Mouse (Mus musculus) brain, embryonic 14.5 days (tissue): ENCODE results near the gene Tmem151b. TPM values are rescaled to one million over a fixed set of nuclear protein-coding genes. Genes with fewer than 3 reads are reported as not detected.

ENCODE experiments used
- DNase-seq: peaks from one replicate; pipeline ENCODE4 v3.0.0-alpha.2; 2011; ENCODE audit warnings: low read depth
- CTCF ChIP-seq: fragments of 200-500 bp; IDR thresholded peaks from 2 replicates; pipeline ENCODE4 v1.5.1; 2012; ENCODE audit warnings: inconsistent platforms, mild to moderate bottlenecking, moderate library complexity, borderline replicate concordance; ENCODE audit not compliant: insufficient read depth, insufficient read length; ENCODE audit errors: extremely low read depth
- POLR2A ChIP-seq: fragments of 200-500 bp; IDR thresholded peaks from 2 replicates; pipeline ENCODE4 v1.6.1; 2012; ENCODE audit warnings: mild to moderate bottlenecking, inconsistent platforms, borderline replicate concordance; ENCODE audit not compliant: poor library complexity, insufficient read depth, insufficient read length, severe bottlenecking; ENCODE audit errors: extremely low read depth
- polyA plus RNA-seq: library from polyadenylated mRNA; depleted of rRNA; stranded (reverse); fragments of >200 nt; gene quantifications from 2 replicates; pipeline ENCODE4 v1.2.3, GENCODE M21; 2012

The Tmem151b gene
- polyA plus RNA-seq, 1 experiment = 46.5 TPM

DNA sequence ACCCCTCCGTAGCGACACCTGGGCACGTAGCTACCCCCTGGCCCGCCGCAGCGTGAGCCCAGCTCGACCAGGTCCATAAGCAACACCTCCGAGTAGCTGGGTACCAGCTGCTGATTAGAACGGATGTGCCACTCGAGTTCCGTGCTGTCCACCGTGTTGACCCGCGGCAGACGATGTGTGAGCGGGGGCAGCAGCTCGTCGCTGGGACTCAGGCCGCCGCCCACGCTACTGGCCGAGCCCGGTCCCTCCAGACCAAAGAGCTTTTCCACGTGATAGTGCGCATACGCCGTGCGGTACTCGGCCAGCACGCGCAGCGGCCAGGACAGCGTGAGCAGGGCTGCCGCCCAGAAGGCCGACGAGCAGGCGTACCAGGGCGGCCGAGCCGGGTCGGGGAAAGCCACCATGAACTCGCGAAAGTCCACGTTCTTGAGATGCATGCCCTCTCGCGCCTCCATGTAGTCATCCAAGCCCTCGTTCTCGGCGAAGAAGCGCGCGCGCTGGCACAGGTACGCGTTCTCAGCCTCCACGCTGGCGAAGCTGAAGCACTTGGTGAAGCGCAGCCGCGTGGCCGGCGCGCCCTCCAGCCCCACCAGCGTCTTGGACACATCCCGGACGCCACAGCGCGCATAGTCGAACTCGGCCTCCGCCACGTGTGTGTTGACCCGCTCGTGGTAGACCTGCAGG, 4.1 kb downstream of the Tmem151b start:
- DNase-seq = no peak
- TF ChIP-seq CTCF = no peak
- no peak for TF ChIP-seq POLR2A

DNA sequence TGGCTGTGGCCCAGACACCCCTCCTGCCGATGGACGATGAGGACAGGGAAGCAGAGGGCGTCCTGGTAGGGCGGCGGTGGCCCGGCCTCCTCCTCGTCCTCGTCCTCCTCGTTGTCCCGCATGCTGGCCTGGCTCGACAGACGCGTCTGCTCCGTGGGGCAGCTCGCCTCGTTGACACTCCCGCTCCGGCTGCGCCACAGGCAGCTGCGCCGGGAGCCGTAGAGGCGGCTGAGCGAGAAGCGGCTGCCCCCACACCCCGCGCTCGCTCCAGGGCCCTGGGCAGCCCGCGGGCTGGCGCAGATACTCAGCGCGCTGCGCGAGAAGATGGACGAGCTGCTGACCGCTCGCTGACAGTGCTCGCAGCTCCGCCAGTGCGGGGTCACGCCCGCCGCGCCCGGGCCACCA, 4.6 kb downstream of the Tmem151b start:
- TF ChIP-seq POLR2A (no peak), CTCF (no peak)
- DNase-seq = no peak

DNA sequence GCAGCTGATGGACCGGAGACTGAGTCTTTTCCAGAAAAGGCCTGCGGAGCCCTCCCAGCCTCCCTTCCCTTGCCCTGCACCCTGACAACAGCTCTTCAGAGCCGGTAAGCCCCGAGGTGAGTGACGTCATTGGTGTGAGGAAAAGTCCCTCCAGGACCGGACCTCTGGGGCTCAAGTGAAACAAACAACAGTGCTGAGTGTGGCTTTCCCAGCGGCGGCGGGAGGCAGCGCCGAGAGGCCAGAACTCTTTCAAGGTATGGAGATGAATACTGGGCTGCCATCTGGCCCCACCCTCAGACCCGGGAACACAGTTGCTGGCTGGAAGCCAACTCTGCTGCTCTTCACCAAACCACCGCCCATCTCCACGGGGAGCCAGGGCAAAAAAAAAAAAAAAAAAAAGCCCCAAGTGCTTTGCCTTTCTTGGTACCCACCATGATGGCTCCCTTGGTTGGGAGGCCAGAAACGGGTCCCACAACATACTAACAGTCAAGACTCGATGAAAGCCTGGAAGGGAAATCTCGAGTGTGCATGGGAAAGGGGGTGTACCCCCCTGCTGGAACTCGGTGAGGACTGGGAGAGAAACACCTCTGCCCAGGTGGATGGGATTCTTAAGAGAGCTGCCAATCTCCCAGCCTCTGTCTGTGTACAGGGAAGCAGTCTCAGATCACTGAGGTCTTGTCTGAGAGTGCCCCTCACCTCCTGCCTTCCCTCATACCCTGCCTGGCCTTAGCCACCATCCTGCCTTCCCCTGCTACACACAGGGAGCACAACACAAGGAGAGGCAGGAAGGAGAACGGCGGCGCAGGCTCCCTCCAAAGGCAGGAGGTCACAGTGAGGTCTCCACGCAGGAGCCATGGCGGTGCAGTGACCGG, 5.2 kb downstream of the Tmem151b start:
- DNase-seq = peak; percentile 73
- TF ChIP-seq CTCF (no peak), POLR2A (no peak)

DNA sequence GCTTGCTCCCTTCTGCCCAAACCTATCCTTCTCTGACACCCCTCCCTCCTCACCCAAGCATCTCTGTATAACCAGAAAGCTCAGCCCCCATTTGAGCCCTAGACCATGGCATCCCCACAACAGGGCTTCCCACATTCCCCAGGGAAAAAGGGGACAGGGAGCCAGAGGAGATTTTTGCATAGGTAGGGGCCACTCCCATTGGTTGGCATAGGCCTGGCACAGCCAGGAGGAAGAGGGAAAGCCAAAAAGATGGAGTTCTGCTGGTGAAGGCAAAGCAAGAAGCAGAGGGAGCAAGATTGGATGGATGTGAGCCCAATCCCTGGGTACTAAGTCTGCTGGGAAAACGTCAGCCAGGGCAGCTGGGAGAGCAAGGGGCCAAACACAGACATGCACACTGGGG, 6.4 kb downstream of the Tmem151b start:
- no peak for DNase-seq
- TF ChIP-seq POLR2A = no peak
- TF ChIP-seq CTCF = no peak

GRCm38 (mm10) chr17:45542705-45543104, 6.8 kb downstream of the Tmem151b start:
- TF ChIP-seq CTCF (no peak), POLR2A (no peak)
- DNase-seq = no peak

DNA sequence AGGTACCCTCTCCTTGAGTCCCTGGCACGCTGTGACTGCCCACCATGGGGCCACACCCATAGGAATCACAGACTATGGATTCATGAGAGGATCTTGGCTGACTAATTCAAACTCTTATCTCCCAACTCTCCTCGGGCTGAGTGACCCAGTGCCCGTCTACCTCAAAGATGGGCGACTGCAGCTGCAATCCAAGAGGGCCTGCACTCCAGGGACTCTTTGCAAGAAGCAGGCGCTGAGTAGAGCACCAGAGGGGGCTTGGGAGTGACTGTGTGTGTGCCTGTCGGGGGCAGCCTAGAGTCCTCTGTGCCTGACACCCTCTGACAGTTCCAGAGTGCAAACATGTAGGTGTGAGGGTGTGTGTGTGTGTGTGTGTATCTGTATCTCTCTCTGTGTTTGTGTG, 7.3 kb downstream of the Tmem151b start:
- TF ChIP-seq POLR2A = no peak
- no peak for TF ChIP-seq CTCF
- no peak for DNase-seq

DNA sequence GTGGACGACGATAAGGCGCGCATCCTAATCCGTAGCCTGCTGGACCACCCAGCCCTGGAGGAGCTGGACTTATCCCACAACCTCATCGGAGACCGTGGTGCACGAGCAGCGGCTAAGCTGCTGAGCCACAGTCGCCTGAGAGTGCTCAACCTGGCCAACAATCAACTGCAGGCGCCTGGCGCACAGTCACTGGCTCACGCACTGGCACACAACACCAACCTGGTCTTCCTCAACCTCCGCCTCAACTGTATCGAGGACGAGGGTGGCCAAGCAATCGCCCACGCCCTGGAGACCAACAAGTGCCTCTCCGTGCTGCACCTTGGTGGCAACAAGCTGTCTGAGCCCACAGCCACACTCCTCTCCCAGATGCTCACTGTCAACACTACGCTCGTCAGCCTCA, 9.8 kb downstream of the Tmem151b start:
- no peak for DNase-seq
- no peak for TF ChIP-seq POLR2A
- TF ChIP-seq CTCF = no peak

DNA sequence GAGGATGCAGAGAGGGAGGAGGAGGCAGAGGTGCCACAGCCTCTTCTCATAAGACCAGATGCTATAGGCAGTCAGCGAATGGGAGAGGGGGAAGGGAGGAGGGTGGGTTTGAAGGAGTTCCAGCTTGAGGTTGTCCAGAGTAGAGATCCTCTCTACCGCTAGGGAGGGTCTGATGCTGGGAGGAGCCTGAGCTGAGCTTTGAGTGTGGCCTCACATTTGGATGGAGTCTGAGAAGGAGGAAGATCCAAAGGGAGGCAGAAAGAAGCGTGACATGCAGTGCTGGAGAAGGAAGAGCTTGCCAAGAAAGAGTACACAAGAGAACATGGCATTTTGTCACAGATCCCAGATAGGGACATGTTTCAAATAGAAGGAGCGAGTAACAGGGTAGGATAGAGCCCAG, 11.1 kb downstream of the Tmem151b start:
- DNase-seq = no peak
- no peak for TF ChIP-seq CTCF
- no peak for TF ChIP-seq POLR2A

DNA sequence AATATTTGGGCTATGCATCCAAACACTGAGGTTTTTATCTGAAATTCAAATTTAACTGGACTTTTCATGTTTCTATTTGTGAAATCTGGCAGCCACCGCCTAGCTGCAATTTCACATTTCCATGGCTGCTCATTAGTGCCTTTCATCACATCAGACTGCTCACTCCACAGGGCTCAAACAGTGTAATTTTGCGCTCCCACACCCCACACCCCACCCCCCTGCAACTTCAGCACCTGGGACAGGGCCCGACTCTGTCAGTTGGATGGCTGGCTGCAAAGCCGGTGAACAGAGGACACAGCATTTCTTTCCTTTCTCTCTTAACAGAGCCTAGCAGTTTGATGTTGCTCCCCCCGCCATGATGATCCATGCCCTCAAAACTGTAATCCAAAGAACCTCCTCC, 13.2 kb downstream of the Tmem151b start:
- no peak for DNase-seq
- no peak for TF ChIP-seq CTCF
- TF ChIP-seq POLR2A = no peak

DNA sequence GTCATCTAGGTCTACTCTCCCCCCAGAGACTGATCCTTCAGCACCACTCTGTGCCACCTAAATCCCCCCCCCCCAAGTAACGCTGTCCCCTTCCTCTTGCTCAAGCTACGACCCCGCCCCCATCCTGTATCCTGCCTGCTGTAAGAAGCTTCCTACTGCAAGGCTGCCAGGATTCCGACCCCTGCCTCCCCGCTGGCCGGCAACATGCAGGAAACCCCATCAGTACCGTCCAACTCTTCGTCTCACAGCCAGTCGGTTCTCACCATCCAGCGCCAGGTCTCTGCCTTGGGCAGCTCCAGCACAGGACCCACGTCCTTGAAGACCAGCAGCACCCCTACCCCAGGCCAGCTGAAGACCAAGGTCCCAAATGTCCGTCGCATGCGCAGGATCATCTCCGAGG, 16.6 kb downstream of the Tmem151b start:
- no peak for TF ChIP-seq CTCF
- no peak for TF ChIP-seq POLR2A
- no peak for DNase-seq

GRCm38 (mm10) chr17:45530346-45530782, 19.1 kb downstream of the Tmem151b start:
- DNase-seq = peak; percentile 84
- TF ChIP-seq POLR2A = no peak
- 0 out of 2 replicates have a peak, but pooled peaks have one; percentile 5 for TF ChIP-seq CTCF

- TF ChIP-seq POLR2A (no peak), CTCF (no peak)
- DNase-seq = no peak
Measured at GRCm38 (mm10) chr17:45526571-45526970, 22.9 kb downstream of the Tmem151b start.

DNA sequence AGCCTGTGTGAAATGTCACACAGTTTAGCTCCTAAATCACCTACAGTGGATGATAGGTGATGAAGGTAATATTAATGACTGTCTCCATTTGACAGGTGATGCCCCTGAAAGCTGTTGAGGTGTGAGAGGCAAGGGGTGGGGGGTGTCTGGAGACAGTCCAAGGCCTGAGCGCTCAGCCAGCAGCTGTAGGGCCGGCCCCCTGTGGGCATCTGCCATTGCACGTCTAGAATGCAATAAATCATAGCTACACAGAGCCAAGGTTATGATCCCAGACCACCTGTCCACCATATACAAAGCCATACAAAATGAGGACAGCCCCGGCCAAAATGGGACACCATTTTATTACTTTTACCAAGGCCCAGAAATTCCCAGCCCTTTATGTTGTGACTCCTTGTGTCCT, 24.5 kb downstream of the Tmem151b start:
- TF ChIP-seq CTCF (no peak), POLR2A (no peak)
- no peak for DNase-seq

- no peak for TF ChIP-seq POLR2A
- TF ChIP-seq CTCF = no peak
- DNase-seq = peak; percentile 82
Measured at GRCm38 (mm10) chr17:45523263-45523662, 26.2 kb downstream of the Tmem151b start, which contains the start of gene Tcte1. Gene Tcte1 (plus strand): TSS chr17:45523434.

DNA sequence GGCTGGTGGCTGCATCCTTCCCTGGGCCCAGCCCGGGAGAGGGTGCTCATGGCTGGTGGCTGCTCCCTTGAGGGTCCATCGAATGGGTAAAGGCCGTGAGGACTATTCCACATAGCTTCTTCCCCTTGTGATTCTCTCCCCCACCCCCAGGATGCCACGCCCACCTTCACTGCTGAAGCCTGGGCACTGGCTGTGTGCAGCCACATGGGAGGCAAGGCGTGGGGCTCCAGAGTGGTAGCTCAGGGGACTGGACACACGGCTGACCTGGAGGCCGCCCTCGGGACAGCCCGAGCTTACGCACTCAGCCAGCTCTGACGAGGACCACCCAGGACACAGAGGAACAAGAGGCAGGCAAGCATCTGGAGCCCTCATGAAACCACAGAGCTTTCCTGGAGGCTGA, 29.3 kb downstream of the Tmem151b start:
- no peak for DNase-seq
- TF ChIP-seq CTCF (no peak), POLR2A (no peak)
